Mouse (Mus musculus): ENCODE results near the gene Slc52a3.

- no peak for TF ChIP-seq CTCF (IDR thresholded peaks at IDR 0.05; ENCODE audit: low read depth, low read length)
- TF ChIP-seq POLR2A (IDR thresholded peaks at IDR 0.05; ENCODE audit: borderline replicate concordance, low read depth, low read length) = no peak
These were observed 5.3 kb upstream of the Slc52a3 start for GRCm38 (mm10) chr2:151990985-151991394.

Measured in bone marrow macrophage, adult 2 months (primary cell).